ENCODE assay signal across 15 mouse cellular contexts in the genomic region with DNA sequence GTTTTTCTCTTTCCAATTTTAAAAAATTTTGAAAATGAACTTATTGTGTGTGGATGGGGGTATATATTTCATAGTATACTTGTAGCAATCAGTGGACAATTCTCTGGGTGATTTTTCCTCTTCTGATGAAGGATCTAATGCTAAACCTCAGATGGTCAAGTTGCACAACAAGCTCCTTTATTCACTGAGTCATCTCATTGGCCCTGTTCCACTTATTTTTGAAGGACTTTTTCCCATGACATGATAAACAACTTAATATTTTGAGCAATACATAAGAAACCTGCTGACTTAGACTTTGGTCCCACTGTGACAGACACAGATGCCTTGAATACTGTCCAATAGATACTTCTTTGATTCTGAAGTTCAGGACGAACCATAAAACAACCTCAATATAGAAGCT.
"Had no signal": no experiment of that assay in that cellular context is flagged by ENCODE, and none has a peak within 500 bp of the region (broad histone marks: within the 10 kb centered on the region; RNA-seq: fewer than 3 reads in every experiment).

No protein-coding gene starts in this region.

- H3K4me1 ChIP-seq: liver, embryonic 13.5 days; midbrain, embryonic 15.5 days; neural tube, embryonic 13.5 days; stomach, embryonic 15.5 days had no signal

- H3K4me2 ChIP-seq: liver, embryonic 13.5 days; lung, embryonic 14.5 days; midbrain, embryonic 11.5 days; midbrain, embryonic 15.5 days; neural tube, embryonic 13.5 days; stomach, embryonic 15.5 days had no signal

- H3K9me3 ChIP-seq: liver, embryonic 13.5 days; midbrain, embryonic 15.5 days; neural tube, embryonic 13.5 days; stomach, embryonic 15.5 days had no signal

- DNase-seq: kidney, adult 2 months; kidney, postnatal 25 days; layer of hippocampus, adult 9-11 months; liver, embryonic 13.5 days; lung, embryonic 14.5 days; retina, postnatal 1 day; right cerebral cortex, postnatal 25 days; spleen, adult 18-20 months; thymus, postnatal 25 days had no signal

- H3K36me3 ChIP-seq: liver, embryonic 13.5 days; midbrain, embryonic 15.5 days; neural tube, embryonic 13.5 days; stomach, embryonic 15.5 days had no signal

- H3K4me3 ChIP-seq: layer of hippocampus, adult 2 months; liver, embryonic 13.5 days; midbrain, embryonic 15.5 days; neural tube, embryonic 13.5 days; stomach, embryonic 15.5 days had no signal

- H3K27me3 ChIP-seq: liver, embryonic 13.5 days; midbrain, embryonic 15.5 days; neural tube, embryonic 13.5 days; stomach, embryonic 15.5 days had no signal

- H3K27ac ChIP-seq: kidney, postnatal 0 days; layer of hippocampus, adult 2 months; liver, embryonic 13.5 days; midbrain, embryonic 15.5 days; neural tube, embryonic 13.5 days; stomach, embryonic 15.5 days had no signal
